Mouse (Mus musculus): Measurements from ENCODE around the gene Gdpd5.

- TF ChIP-seq TAL1 (IDR thresholded peaks at IDR 0.05; ENCODE audit: low read length) (no peak), POLR2A (IDR thresholded peaks at IDR 0.05; ENCODE audit: control insufficient read depth in 1 of 2, insufficient read depth in 1 of 2, low read depth in 1 of 2, low read length in 2 of 2, poor library complexity in 1 of 2) (no peak), CTCF (IDR thresholded peaks at IDR 0.05 in 2 of 3, conservative IDR thresholded peaks at IDR 0.05 in 1 of 3; ENCODE audit: control insufficient read depth in 1 of 3, insufficient read depth in 1 of 3, low read depth in 2 of 3, low read length in 3 of 3, poor library complexity in 1 of 3, severe bottlenecking in 1 of 3) (no peak), MYC (IDR thresholded peaks at IDR 0.05; ENCODE audit: low read depth, low read length) (no peak), TCF12 (IDR thresholded peaks at IDR 0.05; ENCODE audit: low read depth, low read length) (no peak)
These were observed 101.4 kb downstream of the Gdpd5 start for GRCm38 (mm10) chr7:99482637-99483036.
